Mouse (Mus musculus): ENCODE results near the gene Vmn1r94. TPM values are rescaled to one million over a fixed set of nuclear protein-coding genes. Genes with fewer than 3 reads are reported as not detected.
"Not testable (repeated sequence)": the region's sequence is repeated elsewhere in the genome, so short reads cannot be mapped to it uniquely, and the experiment has no call there.

The Vmn1r94 gene
- total RNA-seq (2021): not detected in 2 replicates
- long read RNA-seq: 0 reads

- not testable (repeated sequence) for DNase-seq
Measured at GRCm38 (mm10) chr7:20168277-20168676, at the start of gene Vmn1r94. Vmn1r94 (minus strand) TSS chr7:20168377.

- DNase-seq: not testable (repeated sequence)
Measured at GRCm38 (mm10) chr7:20205507-20205906, 37.3 kb upstream of the Vmn1r94 start, which contains the start of gene Gm6164. Gm6164 (minus strand) TSS chr7:20205607.

GRCm38 (mm10) chr7:20193410-20193809 lies 25.2 kb upstream of the Vmn1r94 start, which contains the start of gene Vmn1r95:
Vmn1r95 (plus strand) TSS chr7:20193710.
- DNase-seq: not testable (repeated sequence)

- not testable (repeated sequence) for DNase-seq
Measured at GRCm38 (mm10) chr7:20138988-20139387, 29.2 kb downstream of the Vmn1r94 start, which contains the start of gene Vmn1r93. Vmn1r93 (minus strand) TSS chr7:20139088.

- DNase-seq: not testable (repeated sequence)
Measured at GRCm38 (mm10) chr7:20122479-20122878, 45.7 kb downstream of the Vmn1r94 start, which contains the start of gene Gm16442. Gm16442 (minus strand) TSS chr7:20122579.

Other genes starting within 250 kb of the Vmn1r94 start
- gene Pvr, start 247.2 kb downstream of the Vmn1r94 start, total RNA-seq (2021): 31.6 and 34.1 TPM in 2 replicates
- gene Igsf23, start 217.6 kb downstream of the Vmn1r94 start, total RNA-seq (2021): not detected in 2 replicates
- gene Ceacam20, start 203.0 kb downstream of the Vmn1r94 start, total RNA-seq (2021): not detected in 2 replicates
- gene Nlrp9b, start 176.9 kb downstream of the Vmn1r94 start, total RNA-seq (2021): not detected in 2 replicates
- not detected in 2 replicates for gene Vmn1r91, start 68.7 kb downstream of the Vmn1r94 start, total RNA-seq (2021)
- not detected in 2 replicates for gene Gm16442, start 45.8 kb downstream of the Vmn1r94 start, total RNA-seq (2021)
- gene Vmn1r93, start 29.3 kb downstream of the Vmn1r94 start, total RNA-seq (2021): not detected in 2 replicates
- gene Vmn1r95, start 25.3 kb upstream of the Vmn1r94 start, total RNA-seq (2021): not detected in 2 replicates
- gene Gm6164, start 37.2 kb upstream of the Vmn1r94 start, total RNA-seq (2021): not detected in 2 replicates
- gene Gm4498, start 65.5 kb upstream of the Vmn1r94 start, total RNA-seq (2021): not detected in 2 replicates
- not detected in 2 replicates for gene Gm5890, start 94.5 kb upstream of the Vmn1r94 start, total RNA-seq (2021)
- not detected in 2 replicates for gene Gm4133, start 165.7 kb upstream of the Vmn1r94 start, total RNA-seq (2021)
- not detected in 2 replicates for gene Gm5728, start 207.0 kb upstream of the Vmn1r94 start, total RNA-seq (2021)
- not detected in 2 replicates for gene Vmn1r100, start 249.6 kb upstream of the Vmn1r94 start, total RNA-seq (2021)